Mouse (Mus musculus): ENCODE measurements at regions not wholly inside any gene's neighbourhood (a gene's known extent, or its start where the extent isn't known, plus 50 kb on each side); places are given as distances from the start of the nearest gene placed in this dataset.
"Not testable (repeated sequence)": the region's sequence is repeated elsewhere in the genome, so short reads cannot be mapped to it uniquely, and the experiment has no call there.

- Histone ChIP-seq H3K27me3 (ENCODE audit: control insufficient read depth, insufficient read depth, low read length) (no peaks in the 10 kb centered on the region), H3K27ac (replicated peaks; ENCODE audit: low read depth, low read length) (no peak overlapping the region), H3K4me3 (replicated peaks; ENCODE audit: low read length) (no peak overlapping the region), H3K4me2 (replicated peaks; ENCODE audit: low read depth, low read length, severe bottlenecking) (no peak overlapping the region), H3K36me3 (ENCODE audit: control insufficient read depth, insufficient read depth, low read length) (no peaks in the 10 kb centered on the region), H3K9me3 (ENCODE audit: control insufficient read depth, low read length) (no peaks in the 10 kb centered on the region), H3K9ac (ENCODE audit: low read depth, low read length, severe bottlenecking) (no peak overlapping the region), H3K4me1 (ENCODE audit: control insufficient read depth, insufficient read depth, low read length) (no peaks in the 10 kb centered on the region)
- no peak for TF ChIP-seq POLR2A (IDR thresholded peaks at IDR 0.05; ENCODE audit: borderline replicate concordance, extremely low read depth, insufficient read depth, insufficient read length)
- DNase-seq (ENCODE audit: low spot score) (no peak), ATAC-seq (ENCODE audit: low FRiP score, low read depth) (no peak)
- 60% methylated on average over 4 of the region's 4 CpGs for WGBS
These were observed 58.8 kb downstream of the Emx2 start for GRCm38 (mm10) chr19:59516957-59517356.

DNA sequence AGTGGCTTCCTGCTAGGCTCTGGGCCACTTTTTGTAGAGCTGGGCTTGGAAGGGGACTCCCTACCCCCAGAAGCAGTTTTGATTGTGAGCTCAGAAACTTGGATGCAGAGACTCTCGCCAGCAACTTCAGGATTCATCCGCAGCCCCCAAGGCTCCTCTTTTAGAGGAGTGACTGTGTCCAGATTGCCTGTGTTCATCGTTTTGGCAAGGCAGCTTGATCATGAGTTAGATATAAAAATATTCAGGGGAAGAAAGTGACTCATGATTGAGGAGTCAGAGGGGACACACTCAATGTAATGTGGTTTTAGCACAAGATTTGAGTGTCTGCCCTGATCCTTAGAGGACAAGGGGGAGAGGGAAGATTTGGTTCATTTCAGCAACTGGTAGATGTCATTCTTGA is 61.0 kb downstream of the Emx2 start:
- no peaks in the 10 kb centered on the region for H3K4me1 ChIP-seq (ENCODE audit: control insufficient read depth, insufficient read depth, low read length)
- WGBS, result 76% methylated on average over 3 of the region's 3 CpGs
- no peak for ATAC-seq (ENCODE audit: low FRiP score, low read depth)

GRCm38 (mm10) chr19:59522176-59522575 is 64.0 kb downstream of the Emx2 start:
- H3K9ac ChIP-seq (ENCODE audit: low read depth, low read length, severe bottlenecking), result no peak overlapping the region
- TF ChIP-seq POLR2A (IDR thresholded peaks at IDR 0.05; ENCODE audit: borderline replicate concordance, extremely low read depth, insufficient read depth, insufficient read length), result no peak
- 33% methylated on average over 11 of the region's 11 CpGs for WGBS
- ATAC-seq (ENCODE audit: low FRiP score, low read depth) (no peak), DNase-seq (ENCODE audit: low spot score) (no peak)
- no peaks in the 10 kb centered on the region for H3K4me1 ChIP-seq (ENCODE audit: control insufficient read depth, insufficient read depth, low read length)
- H3K27me3 ChIP-seq (ENCODE audit: control insufficient read depth, insufficient read depth, low read length), result no peaks in the 10 kb centered on the region
- no peak overlapping the region for H3K4me3 ChIP-seq (replicated peaks; ENCODE audit: low read length)
- no peak overlapping the region for H3K4me2 ChIP-seq (replicated peaks; ENCODE audit: low read depth, low read length, severe bottlenecking)
- H3K36me3 ChIP-seq (ENCODE audit: control insufficient read depth, insufficient read depth, low read length), result no peaks in the 10 kb centered on the region
- H3K27ac ChIP-seq (replicated peaks; ENCODE audit: low read depth, low read length), result no peak overlapping the region
- H3K9me3 ChIP-seq (ENCODE audit: control insufficient read depth, low read length), result no peaks in the 10 kb centered on the region

More for the DNA sequence above, 61.0 kb downstream of the Emx2 start:
- Histone ChIP-seq H3K9ac (ENCODE audit: low read depth, low read length, severe bottlenecking) (no peak overlapping the region), H3K27ac (replicated peaks; ENCODE audit: low read depth, low read length) (no peak overlapping the region), H3K4me2 (replicated peaks; ENCODE audit: low read depth, low read length, severe bottlenecking) (no peak overlapping the region), H3K9me3 (ENCODE audit: control insufficient read depth, low read length) (no peaks in the 10 kb centered on the region), H3K27me3 (ENCODE audit: control insufficient read depth, insufficient read depth, low read length) (no peaks in the 10 kb centered on the region), H3K4me3 (replicated peaks; ENCODE audit: low read length) (no peak overlapping the region), H3K36me3 (ENCODE audit: control insufficient read depth, insufficient read depth, low read length) (no peaks in the 10 kb centered on the region)
- no peak for TF ChIP-seq POLR2A (IDR thresholded peaks at IDR 0.05; ENCODE audit: borderline replicate concordance, extremely low read depth, insufficient read depth, insufficient read length)
- no peak for DNase-seq (ENCODE audit: low spot score)

GRCm38 (mm10) chr19:59523356-59523755 is 65.2 kb downstream of the Emx2 start:
- Histone ChIP-seq H3K4me2 (replicated peaks; ENCODE audit: low read depth, low read length, severe bottlenecking) (no peak overlapping the region), H3K9ac (ENCODE audit: low read depth, low read length, severe bottlenecking) (no peak overlapping the region), H3K4me3 (replicated peaks; ENCODE audit: low read length) (no peak overlapping the region), H3K9me3 (ENCODE audit: control insufficient read depth, low read length) (no peaks in the 10 kb centered on the region), H3K36me3 (ENCODE audit: control insufficient read depth, insufficient read depth, low read length) (no peaks in the 10 kb centered on the region), H3K27ac (replicated peaks; ENCODE audit: low read depth, low read length) (no peak overlapping the region), H3K4me1 (ENCODE audit: control insufficient read depth, insufficient read depth, low read length) (no peaks in the 10 kb centered on the region), H3K27me3 (ENCODE audit: control insufficient read depth, insufficient read depth, low read length) (no peaks in the 10 kb centered on the region)
- 72% methylated on average over 10 of the region's 10 CpGs for WGBS
- DNase-seq (ENCODE audit: low spot score), result no peak
- TF ChIP-seq POLR2A (IDR thresholded peaks at IDR 0.05; ENCODE audit: borderline replicate concordance, extremely low read depth, insufficient read depth, insufficient read length), result no peak
- ATAC-seq (ENCODE audit: low FRiP score, low read depth), result no peak

GRCm38 (mm10) chr19:59564101-59564500 is 105.9 kb downstream of the Emx2 start:
- Histone ChIP-seq H3K27ac (replicated peaks; ENCODE audit: low read depth, low read length) (no peak overlapping the region), H3K4me3 (replicated peaks; ENCODE audit: low read length) (no peak overlapping the region), H3K4me1 (ENCODE audit: control insufficient read depth, insufficient read depth, low read length) (no peaks in the 10 kb centered on the region), H3K27me3 (ENCODE audit: control insufficient read depth, insufficient read depth, low read length) (no peaks in the 10 kb centered on the region), H3K4me2 (replicated peaks; ENCODE audit: low read depth, low read length, severe bottlenecking) (no peak overlapping the region), H3K9ac (ENCODE audit: low read depth, low read length, severe bottlenecking) (no peak overlapping the region), H3K36me3 (ENCODE audit: control insufficient read depth, insufficient read depth, low read length) (no peaks in the 10 kb centered on the region), H3K9me3 (ENCODE audit: control insufficient read depth, low read length) (no peaks in the 10 kb centered on the region)
- no peak for DNase-seq (ENCODE audit: low spot score)
- WGBS, result 73% methylated on average over 4 of the region's 4 CpGs
- ATAC-seq (ENCODE audit: low FRiP score, low read depth), result no peak
- TF ChIP-seq POLR2A (IDR thresholded peaks at IDR 0.05; ENCODE audit: borderline replicate concordance, extremely low read depth, insufficient read depth, insufficient read length), result no peak

GRCm38 (mm10) chr19:59568907-59569306 is 110.7 kb downstream of the Emx2 start:
- H3K9ac ChIP-seq (ENCODE audit: low read depth, low read length, severe bottlenecking), result no peak overlapping the region
- no peak for ATAC-seq (ENCODE audit: low FRiP score, low read depth)
- H3K4me3 ChIP-seq (replicated peaks; ENCODE audit: low read length), result no peak overlapping the region
- no peaks in the 10 kb centered on the region for H3K36me3 ChIP-seq (ENCODE audit: control insufficient read depth, insufficient read depth, low read length)
- no peaks in the 10 kb centered on the region for H3K4me1 ChIP-seq (ENCODE audit: control insufficient read depth, insufficient read depth, low read length)
- no peaks in the 10 kb centered on the region for H3K27me3 ChIP-seq (ENCODE audit: control insufficient read depth, insufficient read depth, low read length)
- TF ChIP-seq POLR2A (IDR thresholded peaks at IDR 0.05; ENCODE audit: borderline replicate concordance, extremely low read depth, insufficient read depth, insufficient read length), result no peak
- no peak overlapping the region for H3K27ac ChIP-seq (replicated peaks; ENCODE audit: low read depth, low read length)
- H3K4me2 ChIP-seq (replicated peaks; ENCODE audit: low read depth, low read length, severe bottlenecking), result no peak overlapping the region
- no peaks in the 10 kb centered on the region for H3K9me3 ChIP-seq (ENCODE audit: control insufficient read depth, low read length)
- DNase-seq (ENCODE audit: low spot score), result no peak

- H3K4me2 ChIP-seq (replicated peaks; ENCODE audit: low read depth, low read length, severe bottlenecking); ATAC-seq (ENCODE audit: low FRiP score, low read depth); DNase-seq (ENCODE audit: low spot score); H3K27ac ChIP-seq (replicated peaks; ENCODE audit: low read depth, low read length); H3K9ac ChIP-seq (ENCODE audit: low read depth, low read length, severe bottlenecking); H3K9me3 ChIP-seq (ENCODE audit: control insufficient read depth, low read length); H3K4me3 ChIP-seq (replicated peaks; ENCODE audit: low read length); H3K27me3 ChIP-seq (ENCODE audit: control insufficient read depth, insufficient read depth, low read length); H3K36me3 ChIP-seq (ENCODE audit: control insufficient read depth, insufficient read depth, low read length); H3K4me1 ChIP-seq (ENCODE audit: control insufficient read depth, insufficient read depth, low read length): not testable (repeated sequence)
- WGBS, result 95% methylated on average over 2 of the region's 2 CpGs
These were observed 111.4 kb downstream of the Emx2 start for GRCm38 (mm10) chr19:59569590-59569989.

All from limb, embryonic 14.5 days (tissue).